Mouse (Mus musculus) neural tube, embryonic 12.5 days (tissue): ENCODE measurements around the gene Gm9945. TPM values are rescaled to one million over a fixed set of nuclear protein-coding genes. Genes with fewer than 3 reads are reported as not detected.

Source experiments
- ATAC-seq: fragments of 200-750 bp; cut with Nextera tagmentation; 2 replicates; pipeline ENCODE4 v1.8.0; 2017; ENCODE audit warnings: low read depth, mild to moderate bottlenecking, moderate TSS enrichment, moderate library complexity; ENCODE audit not compliant: low FRiP score
- H3K27ac ChIP-seq: fragments of 300-500 bp; sonication (generic); 2 replicates; pipeline ENCODE4 v1.5.1; 2016
- H3K27me3 ChIP-seq: fragments of 300-500 bp; sonication (generic); replicated peaks from 2 replicates; pipeline ENCODE4 v1.6.1; 2016; ENCODE audit warnings: mild to moderate bottlenecking
- H3K36me3 ChIP-seq: fragments of 300-500 bp; sonication (generic); 2 replicates; pipeline ENCODE4 v1.6.1; 2016; ENCODE audit warnings: mild to moderate bottlenecking
- H3K4me1 ChIP-seq: fragments of 300-500 bp; sonication (generic); 2 replicates; pipeline ENCODE4 v1.6.1; 2016
- H3K4me2 ChIP-seq: fragments of 300-500 bp; sonication (generic); replicated peaks from 2 replicates; pipeline ENCODE4 v1.6.1; 2016; ENCODE audit warnings: mild to moderate bottlenecking
- H3K4me3 ChIP-seq: fragments of 300-500 bp; sonication (generic); 2 replicates; pipeline ENCODE4 v1.5.1; 2016
- H3K9ac ChIP-seq: fragments of 300-500 bp; sonication (generic); 2 replicates; pipeline ENCODE4 v1.6.1; 2016; ENCODE audit warnings: mild to moderate bottlenecking
- H3K9me3 ChIP-seq: fragments of 300-500 bp; sonication (generic); 2 replicates; pipeline ENCODE4 v1.6.1; 2016; ENCODE audit warnings: mild to moderate bottlenecking
- WGBS: fragments of 180-500 bp; shearing (Covaris S2); methylation state at CpG from one replicate; pipeline ENCODE4 v1.1.7; 2016; 5-methylcytosine and 5-hydroxymethylcytosine counted together
- polyA plus RNA-seq: library from polyadenylated mRNA; unstranded; fragments of >200 nt; fragmentation: Nextera tagmentation; extraction: Ambion mirVana; gene quantifications from 2 replicates; pipeline ENCODE4 v1.2.1, GENCODE M21; 2016

Gm9945 gene
- polyA plus RNA-seq, 1 experiment from 2014 or later, result not detected

DNA sequence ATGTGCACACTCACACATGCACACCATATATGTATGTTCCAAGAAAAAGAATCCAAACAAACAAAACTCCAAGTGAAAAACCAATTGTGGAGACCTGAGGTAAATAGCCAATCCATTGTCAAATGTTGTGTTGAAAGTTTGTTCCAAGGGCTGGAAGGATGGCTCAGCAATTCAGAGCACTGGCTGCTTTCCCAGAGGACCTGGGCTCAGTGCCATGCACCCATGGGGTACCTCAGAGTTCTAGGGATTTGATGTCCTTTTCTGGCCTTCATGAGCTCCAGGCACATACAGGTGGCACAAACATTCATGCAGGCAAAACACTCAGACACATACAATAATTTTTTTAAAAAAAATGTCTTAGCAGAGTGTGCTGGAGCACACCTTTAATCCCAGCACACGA, 31.4 kb upstream of the Gm9945 start:
- no peaks in the 10 kb centered on the region for H3K36me3 ChIP-seq

DNA sequence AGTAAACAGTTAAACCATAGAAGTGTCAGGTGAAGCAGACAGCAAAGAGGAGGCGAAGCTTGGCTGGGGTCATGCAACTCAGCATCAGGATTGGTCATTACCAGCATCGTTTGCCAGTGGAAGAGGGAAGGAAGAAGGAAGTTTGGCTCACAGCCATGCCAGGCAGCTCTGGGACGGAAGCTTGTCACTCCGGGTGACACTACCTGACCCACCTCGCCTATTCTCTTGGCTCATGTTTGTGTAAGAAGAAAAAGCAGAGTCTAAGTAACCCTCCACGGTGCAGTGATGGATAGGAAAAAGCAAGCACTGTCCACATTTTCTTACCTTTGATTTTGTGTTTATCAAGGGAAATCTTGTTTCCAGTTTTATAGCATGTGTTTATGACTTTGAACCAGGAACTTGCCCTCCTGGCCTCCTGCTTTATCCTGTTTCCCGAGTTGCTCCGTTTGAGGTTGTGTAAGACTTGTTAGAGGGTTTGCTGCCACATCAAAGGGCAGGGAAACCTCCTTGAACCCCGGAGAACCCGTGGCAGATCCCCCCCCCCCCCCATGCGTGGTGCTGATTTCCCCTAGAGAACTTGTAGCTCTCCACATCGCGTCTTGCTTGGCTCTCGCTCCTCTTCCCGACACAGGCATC, 29.8 kb upstream of the Gm9945 start:
- H3K4me3 ChIP-seq, result no peak overlapping the region
- ATAC-seq, result no peak
- no peaks in the 10 kb centered on the region for H3K36me3 ChIP-seq
- no peak overlapping the region for H3K27ac ChIP-seq
- H3K4me1 ChIP-seq, result no peaks in the 10 kb centered on the region
- WGBS, result 61% methylated on average over 15 of the region's 15 CpGs
- no peaks in the 10 kb centered on the region for H3K9me3 ChIP-seq
- H3K4me2 ChIP-seq, result no peak overlapping the region
- 0 out of 2 replicates have a peak, but pooled peaks cover 5% of the 10 kb centered on the region for H3K27me3 ChIP-seq
- no peak overlapping the region for H3K9ac ChIP-seq

More for the DNA sequence above, 31.4 kb upstream of the Gm9945 start:
- H3K4me1 ChIP-seq, result no peaks in the 10 kb centered on the region
- H3K4me2 ChIP-seq, result no peak overlapping the region
- H3K9me3 ChIP-seq, result no peaks in the 10 kb centered on the region
- H3K27me3 ChIP-seq, result no peaks in the 10 kb centered on the region
- H3K4me3 ChIP-seq, result no peak overlapping the region
- no peak overlapping the region for H3K9ac ChIP-seq
- no peak for ATAC-seq
- WGBS, result 84% methylated on average over 1 of the region's 1 CpGs
- no peak overlapping the region for H3K27ac ChIP-seq

DNA sequence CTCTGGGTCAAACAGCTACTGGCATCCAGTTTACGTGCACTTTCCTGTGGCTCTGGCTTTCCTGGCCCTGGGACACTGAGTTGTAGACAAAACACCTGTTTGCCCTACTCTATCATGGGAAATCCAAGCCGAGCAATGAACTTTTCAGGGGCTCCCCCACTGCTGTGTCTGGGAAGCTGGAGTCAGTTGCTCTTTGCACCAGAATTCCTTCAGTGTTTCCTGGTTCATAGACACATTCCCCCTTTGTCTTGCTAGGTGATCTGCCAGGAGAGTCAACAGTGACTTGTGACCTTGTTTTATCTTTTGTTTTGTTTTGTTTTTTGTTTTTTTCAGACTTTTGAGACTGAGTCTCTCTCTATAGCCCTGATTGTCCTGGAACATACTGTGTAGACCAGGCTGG, 28.6 kb upstream of the Gm9945 start:
- Histone ChIP-seq H3K9me3 (no peaks in the 10 kb centered on the region), H3K36me3 (no peaks in the 10 kb centered on the region), H3K4me1 (no peaks in the 10 kb centered on the region), H3K4me3 (no peak overlapping the region), H3K4me2 (no peak overlapping the region), H3K27me3 (peaks cover 13% of the 10 kb centered on the region), H3K9ac (no peak overlapping the region), H3K27ac (no peak overlapping the region)
- WGBS, result 74% methylated on average over 2 of the region's 2 CpGs
- ATAC-seq, result no peak

DNA sequence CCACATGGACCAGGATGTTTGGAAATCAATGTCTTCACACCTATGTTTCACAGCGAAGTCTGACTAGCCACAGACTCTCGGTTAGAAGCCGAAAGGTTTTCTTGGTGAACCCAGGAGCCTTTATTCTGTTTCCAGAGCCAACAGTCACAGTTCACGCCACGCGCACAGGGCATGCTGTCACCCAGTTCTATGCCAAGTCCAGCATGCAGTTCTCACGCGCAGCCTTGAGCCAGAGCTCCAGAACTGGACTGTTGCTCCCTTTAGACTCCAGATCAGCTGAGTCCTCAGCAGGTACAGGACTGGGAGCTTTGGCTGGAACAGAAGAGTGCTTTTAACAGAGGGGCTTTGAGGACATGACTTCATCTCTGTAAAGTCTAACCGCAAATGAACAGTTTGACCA, 27.6 kb upstream of the Gm9945 start:
- no peak for ATAC-seq
- no peak overlapping the region for H3K4me2 ChIP-seq
- no peaks in the 10 kb centered on the region for H3K9me3 ChIP-seq
- peaks cover 7% of the 10 kb centered on the region for H3K4me1 ChIP-seq
- no peak overlapping the region for H3K27ac ChIP-seq
- peaks cover 22% of the 10 kb centered on the region for H3K27me3 ChIP-seq
- H3K36me3 ChIP-seq, result no peaks in the 10 kb centered on the region
- no peak overlapping the region for H3K9ac ChIP-seq
- H3K4me3 ChIP-seq, result no peak overlapping the region
- WGBS, result 97% methylated on average over 9 of the region's 9 CpGs

DNA sequence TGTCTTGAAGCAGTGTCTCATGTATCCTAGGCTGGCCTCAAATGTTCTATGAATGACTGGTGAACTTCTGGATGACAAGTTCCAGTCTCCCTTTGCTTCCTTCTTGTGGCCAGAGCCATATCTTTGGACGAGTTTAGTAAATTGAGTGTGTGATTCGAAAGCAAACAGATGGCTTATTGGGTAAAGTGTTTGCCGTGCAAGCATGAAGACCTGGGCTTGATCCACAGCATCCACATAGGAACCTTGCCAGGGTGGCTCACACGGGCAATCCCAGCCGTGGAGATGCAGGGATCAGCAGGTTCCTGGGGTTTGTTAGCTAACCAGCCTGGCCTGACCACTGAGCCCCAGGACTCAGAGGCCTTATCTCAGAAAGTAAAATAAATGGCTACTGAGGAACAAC, 26.9 kb upstream of the Gm9945 start:
- no peaks in the 10 kb centered on the region for H3K9me3 ChIP-seq
- WGBS, result 86% methylated on average over 5 of the region's 5 CpGs
- H3K27me3 ChIP-seq, result peaks cover 28% of the 10 kb centered on the region
- no peak overlapping the region for H3K4me2 ChIP-seq
- no peaks in the 10 kb centered on the region for H3K36me3 ChIP-seq
- H3K4me1 ChIP-seq, result peaks cover 7% of the 10 kb centered on the region
- no peak for ATAC-seq
- H3K9ac ChIP-seq, result no peak overlapping the region
- H3K27ac ChIP-seq, result no peak overlapping the region
- no peak overlapping the region for H3K4me3 ChIP-seq

DNA sequence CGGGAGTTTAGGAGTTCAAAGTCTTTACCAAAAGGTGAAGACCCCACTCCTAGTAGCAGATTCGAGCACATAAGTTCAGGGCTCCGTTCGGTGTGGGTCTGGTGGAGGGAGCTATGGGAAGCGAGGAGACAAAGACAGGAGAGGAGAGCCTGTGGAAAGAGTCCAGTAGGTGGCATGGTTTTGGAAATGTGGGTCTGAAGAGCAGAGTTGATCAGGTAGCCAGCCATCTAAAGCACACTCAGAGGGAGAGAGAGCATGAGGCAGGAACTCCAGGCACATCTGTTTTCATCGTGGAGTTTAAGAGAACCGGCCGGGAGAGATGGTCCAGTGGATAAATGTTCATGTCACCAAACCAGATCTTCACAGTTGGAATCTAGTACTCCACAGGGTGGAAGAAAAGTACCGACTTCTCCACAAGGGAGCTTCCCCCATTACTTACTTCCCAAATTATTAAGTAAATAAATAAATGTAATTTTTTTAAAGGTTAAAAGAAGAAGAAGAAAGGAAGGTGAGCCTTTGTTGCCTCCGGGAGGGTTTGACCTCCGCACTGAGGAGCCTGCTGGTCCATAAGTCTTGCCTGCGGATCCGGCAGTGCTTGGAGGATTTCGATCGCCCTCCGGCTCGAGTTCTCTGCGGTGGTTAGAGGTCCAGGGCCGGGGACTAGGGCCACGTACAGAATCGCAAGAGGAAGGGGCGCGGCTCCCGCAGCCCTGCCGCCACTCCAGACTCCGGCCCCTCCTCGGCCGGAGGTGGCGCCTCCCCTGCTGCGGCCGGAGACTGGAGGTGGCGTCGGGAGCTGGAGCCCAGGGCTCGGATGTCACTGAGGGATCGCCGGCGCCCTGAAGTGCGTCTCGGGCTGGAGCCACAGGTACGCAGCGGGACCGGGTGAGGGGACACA, 23.2 kb upstream of the Gm9945 start, which contains the start of the genes Gm10447 and Shroom1:
Gm10447 (minus strand) TSS at position 637 of the 898 bp plus-strand sequence.
Shroom1 (plus strand) TSS at position 732 of the 898 bp plus-strand sequence.
- H3K4me3 ChIP-seq, result peak within 1 kb of the TSS; percentile 45
- no peaks in the 10 kb centered on the region for H3K9me3 ChIP-seq
- peaks cover 7% of the 10 kb centered on the region for H3K4me1 ChIP-seq
- H3K27me3 ChIP-seq, result peaks cover 48% of the 10 kb centered on the region
- H3K36me3 ChIP-seq, result no peaks in the 10 kb centered on the region
- peak within 1 kb of the TSS; percentile 60 for H3K9ac ChIP-seq
- WGBS, result 3% methylated on average over 42 of the region's 42 CpGs
- no peak within 1 kb of the TSS for H3K27ac ChIP-seq
- ATAC-seq, result no peak
- H3K4me2 ChIP-seq, result peak within 1 kb of the TSS; percentile 80

DNA sequence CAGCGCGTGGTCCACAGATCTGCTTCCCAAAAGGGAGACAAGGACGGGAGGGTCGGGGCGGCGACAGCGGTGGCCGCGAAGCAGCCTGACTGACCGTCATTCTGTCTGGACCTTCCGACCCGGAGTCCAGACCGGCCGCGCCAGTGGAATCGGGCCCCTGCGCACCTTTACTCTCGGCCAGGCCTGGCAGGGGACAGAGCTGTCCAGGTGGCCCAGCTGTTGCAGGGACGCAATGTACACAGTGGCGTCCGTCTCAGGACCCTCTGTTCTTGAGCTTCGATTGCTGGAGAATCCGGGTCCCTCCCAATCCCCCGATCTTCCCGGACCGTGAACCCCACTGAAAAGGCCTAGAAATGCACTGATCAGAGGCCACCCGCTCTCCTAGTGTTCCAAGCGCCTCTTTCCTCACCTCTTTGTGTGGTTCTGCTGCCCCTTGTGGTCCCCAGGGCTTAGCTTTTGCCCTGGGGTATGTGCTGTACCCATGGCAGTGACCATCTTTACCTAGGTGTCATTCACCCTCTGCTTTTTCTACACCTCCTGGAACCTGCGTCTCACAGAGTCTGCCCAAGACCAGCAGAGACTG, 22.5 kb upstream of the Gm9945 start:
- no peak; the same call in 1 of the 2 replicates for ATAC-seq
- peak overlapping the region; percentile 45 for H3K4me3 ChIP-seq
- H3K27ac ChIP-seq, result no peak overlapping the region
- H3K9ac ChIP-seq, result peak overlapping the region; percentile 60
- H3K27me3 ChIP-seq, result peaks cover 55% of the 10 kb centered on the region
- H3K4me1 ChIP-seq, result peaks cover 7% of the 10 kb centered on the region
- H3K36me3 ChIP-seq, result no peaks in the 10 kb centered on the region
- peak overlapping the region; percentile 80 for H3K4me2 ChIP-seq
- no peaks in the 10 kb centered on the region for H3K9me3 ChIP-seq
- WGBS, result 5% methylated on average over 29 of the region's 29 CpGs

DNA sequence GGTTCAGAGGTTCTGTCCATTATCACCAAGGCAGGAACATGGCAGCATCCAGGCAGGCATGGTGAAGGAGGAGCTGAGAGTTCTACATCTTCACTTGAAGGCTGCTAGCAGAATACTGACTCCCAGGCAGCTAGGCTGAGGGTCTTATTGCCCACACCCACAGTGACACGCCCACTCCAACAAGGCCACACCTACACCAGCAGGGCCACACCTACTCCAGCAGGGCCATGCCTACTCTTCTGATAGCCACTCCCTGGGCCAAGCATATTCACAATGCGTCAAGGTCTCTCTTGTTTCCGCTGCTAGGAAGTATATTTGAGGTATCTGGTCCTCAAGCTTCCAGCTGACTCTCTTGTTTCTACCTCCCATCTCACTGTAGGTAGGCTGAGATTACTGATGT, 21.0 kb upstream of the Gm9945 start:
- no peak for ATAC-seq
- WGBS, result 61% methylated on average over 3 of the region's 3 CpGs
- no peak overlapping the region for H3K4me3 ChIP-seq
- no peaks in the 10 kb centered on the region for H3K36me3 ChIP-seq
- no peaks in the 10 kb centered on the region for H3K9me3 ChIP-seq
- H3K4me1 ChIP-seq, result peaks cover 18% of the 10 kb centered on the region
- H3K9ac ChIP-seq, result no peak overlapping the region
- no peak overlapping the region for H3K4me2 ChIP-seq
- no peak overlapping the region for H3K27ac ChIP-seq
- H3K27me3 ChIP-seq, result peaks cover 70% of the 10 kb centered on the region

DNA sequence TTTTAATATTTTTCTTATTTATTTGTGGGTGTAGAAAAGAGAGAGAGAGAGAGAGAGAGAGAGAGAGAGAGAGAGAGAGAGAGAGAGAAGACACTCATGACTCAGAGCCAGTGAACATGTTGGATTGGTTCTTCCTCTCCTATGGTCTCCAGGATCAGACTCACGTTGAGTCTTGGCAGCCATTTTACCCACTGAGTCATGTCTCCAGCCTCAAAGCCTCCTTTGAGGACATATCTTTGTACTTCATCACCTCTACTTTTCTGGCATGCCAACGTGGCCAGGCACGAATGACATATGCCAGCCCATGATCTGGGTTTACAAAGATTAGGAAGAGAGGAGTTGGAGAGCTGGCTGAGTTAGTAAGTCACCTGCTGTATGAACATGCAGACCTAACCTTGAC, 19.8 kb upstream of the Gm9945 start:
- Histone ChIP-seq H3K9me3 (no peaks in the 10 kb centered on the region), H3K36me3 (no peaks in the 10 kb centered on the region), H3K9ac (no peak overlapping the region), H3K4me1 (peaks cover 19% of the 10 kb centered on the region), H3K4me3 (no peak overlapping the region), H3K27me3 (peaks cover 78% of the 10 kb centered on the region), H3K27ac (no peak overlapping the region), H3K4me2 (no peak overlapping the region)
- ATAC-seq, result no peak
- 85% methylated on average over 3 of the region's 3 CpGs for WGBS

DNA sequence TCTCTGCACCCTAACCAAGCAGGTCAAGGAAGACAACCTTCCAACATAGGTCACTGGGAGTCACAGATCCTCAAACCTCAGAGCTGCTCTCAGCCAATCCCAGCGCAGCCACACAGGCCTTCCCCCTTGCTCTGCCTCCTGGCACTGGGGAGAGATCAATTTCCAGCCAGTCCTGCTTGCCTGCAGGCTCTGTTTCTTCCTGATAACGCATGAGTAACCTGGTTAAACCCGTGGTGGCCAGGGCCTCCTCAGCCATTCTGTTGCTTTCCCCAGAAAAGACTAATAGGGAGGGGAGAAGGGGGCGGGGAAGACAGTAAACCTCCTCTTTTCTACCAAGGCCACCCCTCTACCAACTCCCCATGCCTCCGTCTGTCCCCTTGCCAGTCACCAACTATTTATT, 18.2 kb upstream of the Gm9945 start:
- 15% methylated on average over 5 of the region's 5 CpGs for WGBS
- Histone ChIP-seq H3K4me1 (peaks cover 24% of the 10 kb centered on the region), H3K27me3 (peaks cover 82% of the 10 kb centered on the region), H3K36me3 (no peaks in the 10 kb centered on the region), H3K4me3 (no peak overlapping the region), H3K9me3 (no peaks in the 10 kb centered on the region), H3K4me2 (no peak overlapping the region), H3K27ac (no peak overlapping the region), H3K9ac (no peak overlapping the region)
- ATAC-seq, result no peak

DNA sequence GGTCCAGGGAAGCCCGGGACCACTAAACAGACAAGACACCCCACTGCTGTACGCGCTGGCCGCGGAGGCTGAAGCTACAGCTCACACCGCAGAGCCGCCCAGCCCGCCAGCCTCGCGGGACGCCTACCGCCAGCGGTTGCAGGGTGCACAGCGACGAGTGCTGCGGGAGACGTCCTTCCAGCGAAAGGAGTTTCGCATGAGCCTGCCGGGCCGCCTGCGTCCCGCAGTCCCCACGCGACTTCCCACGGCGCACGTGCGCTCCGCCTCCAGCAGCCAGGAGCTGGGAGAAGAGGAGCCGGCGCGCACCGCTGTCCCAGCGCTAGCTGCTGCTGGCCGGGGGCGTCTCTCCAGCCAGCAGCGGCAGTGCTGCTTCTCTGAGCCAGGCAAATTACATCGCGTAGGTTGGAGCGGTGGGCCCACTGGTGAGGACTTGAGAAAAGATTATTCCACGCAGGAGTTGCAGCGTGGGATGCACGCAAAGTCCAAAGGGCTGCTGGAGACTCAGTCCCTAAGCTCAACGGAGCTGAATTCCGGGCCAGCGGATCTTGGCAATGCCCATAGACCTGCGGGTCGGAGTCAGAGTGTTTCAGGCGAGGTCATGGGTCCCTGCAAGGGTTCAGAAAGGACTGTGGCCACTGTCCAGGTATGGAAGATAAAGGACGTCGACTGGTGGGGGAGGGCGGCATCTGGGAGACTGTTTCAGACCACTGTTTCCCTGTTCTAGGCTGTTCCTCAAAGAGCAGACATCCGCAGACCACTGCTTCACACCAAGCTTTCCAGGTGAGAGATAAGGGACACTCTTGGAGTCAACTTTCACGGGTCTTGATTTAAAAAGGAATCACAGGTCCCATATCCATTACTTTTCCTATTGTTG, 16.2 kb upstream of the Gm9945 start:
- H3K9ac ChIP-seq, result peak overlapping the region; percentile 48; the same call in 1 of the 2 replicates
- 7% methylated on average over 55 of the region's 55 CpGs for WGBS
- H3K27ac ChIP-seq, result no peak overlapping the region

More for the DNA sequence above, 16.2 kb upstream of the Gm9945 start:
- H3K4me3 ChIP-seq, result peak overlapping the region; percentile 40
- no peaks in the 10 kb centered on the region for H3K36me3 ChIP-seq
- ATAC-seq, result no peak
- peaks cover 75% of the 10 kb centered on the region for H3K27me3 ChIP-seq
- peak overlapping the region; percentile 86 for H3K4me2 ChIP-seq
- peaks cover 23% of the 10 kb centered on the region for H3K4me1 ChIP-seq
- no peaks in the 10 kb centered on the region for H3K9me3 ChIP-seq
